Mouse (Mus musculus) right cerebral cortex, postnatal 4 days (tissue): Measurements from ENCODE around the gene Med29.

Source experiments
- DNase-seq: peaks from one replicate; pipeline ENCODE4 v3.0.0-alpha.2; 2022

Gene Med29

DNA sequence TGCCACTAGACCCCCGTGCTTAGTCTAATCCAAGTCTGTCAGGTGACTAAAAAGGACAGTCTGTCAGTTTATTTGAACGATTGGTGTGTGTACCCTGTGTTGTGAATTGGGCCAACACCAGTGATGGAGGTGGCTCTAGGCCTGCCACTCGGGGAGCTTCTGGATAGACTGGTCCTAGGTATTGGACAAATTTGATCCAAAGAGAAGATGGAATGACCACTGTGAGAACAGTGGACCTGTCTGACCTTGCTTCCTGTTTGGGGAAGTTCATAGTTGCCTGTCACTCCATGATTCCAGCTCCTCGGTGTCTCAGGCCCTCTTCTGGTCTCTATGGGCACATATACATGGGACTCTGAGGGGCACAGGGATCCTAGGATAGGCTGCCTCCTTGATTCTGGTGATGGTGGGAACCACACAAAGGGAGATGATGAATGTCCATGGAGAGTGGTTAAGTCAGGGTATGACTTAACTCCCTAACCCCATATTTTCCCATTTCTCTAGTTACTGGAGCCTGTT lies 40.8 kb downstream of the Med29 start:
- no peak for DNase-seq

DNA sequence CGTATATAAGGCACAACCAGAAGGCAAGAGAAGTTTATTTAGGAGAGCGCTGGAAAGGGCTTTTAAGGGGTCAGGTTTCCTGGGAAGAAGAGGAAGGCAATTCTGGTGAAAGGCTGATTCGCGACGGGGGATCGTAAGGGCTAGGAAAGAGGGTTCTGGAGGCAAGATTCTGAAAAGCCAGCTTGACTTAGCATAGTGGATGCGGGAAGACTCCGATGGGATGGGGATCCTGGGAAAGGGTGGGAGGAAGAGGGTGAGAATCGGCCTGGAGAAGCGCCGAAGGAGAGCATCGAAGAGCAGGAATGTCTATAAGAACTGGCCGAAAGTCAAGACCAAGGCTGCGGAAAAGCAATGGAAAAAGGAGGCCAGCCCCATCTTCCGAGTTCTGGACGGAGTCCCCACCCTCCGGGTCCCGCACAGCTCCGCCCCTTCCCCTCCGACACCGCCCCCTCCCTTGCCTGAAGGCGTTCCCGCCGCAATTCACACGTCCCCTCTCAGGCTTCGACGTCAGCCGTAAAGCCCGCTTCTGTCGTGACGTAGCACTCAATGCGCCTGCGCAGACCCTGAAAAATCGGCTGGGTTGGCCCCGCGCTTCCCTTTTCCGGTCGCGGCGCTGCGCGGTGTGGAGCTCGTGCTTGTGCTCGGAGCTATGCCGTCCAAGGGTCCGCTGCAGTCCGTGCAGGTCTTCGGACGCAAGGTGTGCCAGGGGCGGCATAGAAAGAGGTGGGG lies 42.2 kb downstream of the Med29 start, which contains the start of gene Rps16:
Gene Rps16, plus strand, starts transcription at position 498 of the 729 bp plus-strand sequence.
- DNase-seq = peak; percentile 99

DNA sequence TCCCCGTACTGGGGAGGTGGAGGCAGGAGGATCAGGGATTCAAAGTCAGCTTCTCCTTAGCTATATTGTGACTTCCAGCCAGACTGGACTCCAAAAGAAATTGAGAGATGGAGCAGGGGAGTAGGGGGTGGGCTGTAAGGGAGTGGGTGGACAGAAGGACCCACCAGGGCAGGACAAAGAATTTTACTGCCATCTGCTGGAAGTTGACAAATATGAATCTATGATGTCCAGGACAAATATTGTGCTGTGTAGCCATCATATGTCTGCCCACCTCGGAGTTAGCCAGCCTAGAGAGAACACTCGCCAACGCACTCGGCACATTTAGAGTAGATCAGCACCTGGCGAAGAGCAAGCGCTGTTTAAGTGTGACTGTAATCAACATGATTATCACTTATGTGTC lies 43.9 kb downstream of the Med29 start:
- DNase-seq = no peak

DNA sequence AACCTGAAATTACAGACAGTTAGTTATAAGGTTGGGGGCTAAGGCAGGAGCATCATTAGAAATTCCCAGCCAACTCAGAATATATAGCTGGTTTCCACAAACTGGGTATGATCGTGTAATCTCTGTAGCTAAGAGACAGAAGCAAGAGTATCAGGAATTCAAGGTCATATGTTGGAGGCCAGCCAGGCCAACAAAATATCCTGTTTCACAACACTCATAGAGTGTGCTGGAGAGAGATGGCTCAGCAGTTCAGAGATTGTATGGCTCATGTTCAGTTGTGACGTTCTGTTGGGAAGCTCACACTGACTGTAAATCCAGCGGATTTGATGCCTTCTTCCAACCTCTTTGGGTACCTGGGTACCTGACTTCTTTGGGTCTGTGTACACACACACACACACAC lies 44.8 kb downstream of the Med29 start:
- DNase-seq = no peak

DNA sequence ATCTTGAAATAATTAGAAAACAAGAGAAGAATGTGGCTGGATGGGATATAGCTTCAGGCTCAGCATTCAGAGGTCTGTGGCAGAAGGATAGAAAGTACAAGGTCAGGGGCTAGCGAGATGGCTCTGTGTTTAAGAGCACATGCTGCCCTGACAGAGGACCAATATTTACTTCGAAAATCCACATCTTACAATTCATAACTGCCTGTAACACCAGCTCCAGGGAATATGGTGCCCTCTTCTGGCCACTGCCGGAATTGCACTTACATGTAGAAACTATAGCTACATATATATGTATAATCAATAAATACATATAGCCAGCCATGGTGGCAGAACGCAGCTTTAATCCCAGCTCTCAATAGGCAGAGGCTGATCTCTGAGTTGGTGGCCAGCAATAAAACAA lies 47.9 kb downstream of the Med29 start:
- DNase-seq = peak; percentile 81

DNA sequence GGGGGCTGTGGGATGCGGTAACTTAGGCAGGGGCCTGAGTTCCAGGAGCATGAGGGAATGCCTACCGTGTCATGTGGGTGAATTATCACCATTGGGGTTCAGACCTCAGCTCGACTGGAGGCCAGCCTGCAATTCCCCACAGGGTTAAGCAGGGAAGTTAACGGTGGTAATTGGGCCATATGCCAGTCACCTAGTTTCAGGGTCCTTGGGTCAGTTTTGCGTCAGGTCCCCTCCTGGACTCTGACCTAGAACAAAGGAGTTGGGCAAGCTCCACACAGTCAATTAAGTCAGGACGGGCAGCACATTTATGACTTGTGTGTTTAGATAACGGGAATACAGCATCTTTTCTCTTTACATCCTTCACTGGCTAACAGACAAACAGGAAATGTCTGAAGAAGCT lies 51.1 kb downstream of the Med29 start:
- DNase-seq = no peak

DNA sequence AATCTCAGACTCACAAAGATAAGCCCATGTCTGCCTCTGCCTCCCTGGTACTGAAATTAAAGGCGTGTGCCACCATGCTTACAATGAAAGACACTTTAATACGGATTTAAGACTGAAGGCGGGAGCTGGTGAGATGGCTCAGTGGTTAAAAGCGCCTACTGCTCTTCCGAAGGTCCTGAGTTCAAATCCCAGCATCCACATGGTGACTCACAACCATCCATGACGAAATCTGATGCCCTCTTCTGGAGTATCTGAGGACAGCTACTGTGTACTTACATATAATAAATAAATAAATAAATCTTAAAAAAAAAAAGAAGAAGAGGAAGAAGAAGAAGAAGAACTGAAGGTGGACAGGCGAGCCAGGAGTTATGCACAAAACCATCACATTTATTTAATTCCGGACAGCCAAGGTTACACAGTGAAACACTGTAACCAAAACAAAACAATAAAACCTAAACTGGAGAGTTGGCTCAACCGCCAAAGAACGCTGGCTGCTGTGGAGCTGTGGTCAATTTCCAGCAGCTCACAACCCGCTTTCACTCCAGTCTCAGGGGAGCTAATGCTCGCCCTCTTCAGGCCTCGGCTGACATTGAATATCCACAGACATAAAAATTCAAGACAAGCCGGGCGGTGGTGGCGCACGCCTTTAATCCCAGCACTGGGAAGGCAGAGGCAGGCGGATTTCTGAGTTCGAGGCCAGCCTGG lies 53.1 kb downstream of the Med29 start:
- DNase-seq = no peak

DNA sequence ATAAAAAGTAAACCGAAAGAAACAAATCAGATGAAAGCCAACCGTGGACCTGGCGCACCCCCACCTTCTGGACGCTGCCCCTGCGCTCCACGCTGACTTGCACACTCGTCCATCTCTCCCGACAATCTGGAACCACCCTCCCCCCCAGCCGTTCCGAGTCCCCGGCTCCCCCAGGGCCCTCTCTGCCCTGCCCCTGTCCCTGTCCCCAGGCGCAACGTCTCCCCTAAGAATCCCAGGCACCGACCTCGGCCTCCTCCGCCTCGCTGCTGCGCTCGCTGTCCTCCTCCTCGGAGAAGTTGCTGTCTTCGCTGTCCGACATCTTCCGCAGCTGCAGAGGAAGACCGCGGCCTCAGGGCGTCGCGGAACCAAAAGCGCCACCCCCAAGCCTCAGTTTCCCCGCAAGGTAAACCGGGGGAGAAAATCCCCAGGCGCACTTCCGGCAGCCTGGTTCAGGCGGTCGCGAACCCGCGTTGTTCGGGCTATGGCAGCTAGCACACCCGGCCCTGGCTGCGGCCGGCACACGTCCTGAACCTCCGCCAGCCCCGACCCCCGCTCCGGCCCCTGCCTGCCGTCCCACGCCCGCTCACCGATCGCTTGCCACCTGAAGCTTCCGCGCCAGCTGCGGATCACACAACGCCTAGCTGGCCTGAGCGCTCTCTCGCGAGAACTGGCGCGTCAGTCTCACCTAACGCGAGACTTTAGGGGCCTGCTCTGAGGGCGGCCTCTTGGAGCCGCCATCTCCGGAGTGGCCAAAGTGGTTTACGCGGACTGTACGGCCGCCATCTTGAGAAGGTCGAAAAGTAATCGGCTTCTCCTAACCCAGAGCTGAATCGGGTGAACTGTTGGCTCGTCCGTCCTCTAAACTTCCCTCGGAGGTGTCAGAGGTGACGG lies 54.2 kb downstream of the Med29 start, which contains the start of gene Supt5:
Gene Supt5, minus strand, starts transcription at position 639 of the 891 bp plus-strand sequence.
- peak; percentile 91 for DNase-seq
